Mouse (Mus musculus): ENCODE measurements around the gene Kcnj14. TPM values are rescaled to one million over a fixed set of nuclear protein-coding genes. Genes with fewer than 3 reads are reported as not detected.

Gene Kcnj14
- not detected for polyA plus RNA-seq (2017; shearing (Covaris generic))

DNA sequence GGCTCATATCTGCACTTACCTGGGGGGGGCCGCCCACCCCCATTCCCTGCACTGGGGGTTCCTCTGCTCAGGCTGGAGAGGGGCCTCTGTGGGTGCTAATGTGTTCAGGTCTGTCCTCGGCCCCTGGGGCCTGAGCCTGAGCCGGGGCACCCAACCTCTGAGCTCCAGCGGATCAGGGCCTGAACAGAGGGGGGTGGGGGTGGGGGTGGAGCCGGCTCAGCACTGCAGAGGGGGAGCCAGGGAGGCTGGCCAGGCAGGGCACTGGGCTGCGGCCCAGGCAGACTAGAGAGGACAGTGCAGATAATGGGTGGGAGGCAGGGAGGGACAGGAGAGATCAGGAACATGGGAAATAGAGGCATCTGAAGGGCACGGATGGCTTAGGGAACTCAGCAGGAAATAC lies at the start of gene Kcnj14:
Kcnj14 (minus strand) TSS at position 185 of the 400 bp plus-strand sequence.

DNA sequence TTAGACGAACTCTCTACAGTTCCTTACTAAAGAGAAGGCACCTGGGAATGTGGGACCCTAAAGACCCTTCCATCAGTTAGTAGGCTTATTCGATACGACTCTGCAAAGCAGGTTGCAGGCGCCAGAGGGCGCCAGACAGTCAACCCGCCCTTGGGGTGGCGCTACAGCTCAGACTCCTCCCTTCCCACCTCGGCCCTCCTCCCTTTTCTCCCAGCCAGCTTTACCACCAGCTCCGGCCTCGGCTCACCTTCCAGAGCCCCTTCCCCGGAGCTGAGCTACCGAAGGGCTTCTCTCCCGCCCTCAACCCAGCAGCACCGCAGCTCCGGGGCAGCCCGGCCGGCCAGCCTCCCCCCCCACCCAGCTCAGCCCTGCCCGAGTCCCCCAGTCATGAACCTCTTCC lies 48.0 kb upstream of the Kcnj14 start, which contains the start of gene Kdelr1:
Kdelr1 (plus strand) TSS at position 149 of the 400 bp plus-strand sequence.

DNA sequence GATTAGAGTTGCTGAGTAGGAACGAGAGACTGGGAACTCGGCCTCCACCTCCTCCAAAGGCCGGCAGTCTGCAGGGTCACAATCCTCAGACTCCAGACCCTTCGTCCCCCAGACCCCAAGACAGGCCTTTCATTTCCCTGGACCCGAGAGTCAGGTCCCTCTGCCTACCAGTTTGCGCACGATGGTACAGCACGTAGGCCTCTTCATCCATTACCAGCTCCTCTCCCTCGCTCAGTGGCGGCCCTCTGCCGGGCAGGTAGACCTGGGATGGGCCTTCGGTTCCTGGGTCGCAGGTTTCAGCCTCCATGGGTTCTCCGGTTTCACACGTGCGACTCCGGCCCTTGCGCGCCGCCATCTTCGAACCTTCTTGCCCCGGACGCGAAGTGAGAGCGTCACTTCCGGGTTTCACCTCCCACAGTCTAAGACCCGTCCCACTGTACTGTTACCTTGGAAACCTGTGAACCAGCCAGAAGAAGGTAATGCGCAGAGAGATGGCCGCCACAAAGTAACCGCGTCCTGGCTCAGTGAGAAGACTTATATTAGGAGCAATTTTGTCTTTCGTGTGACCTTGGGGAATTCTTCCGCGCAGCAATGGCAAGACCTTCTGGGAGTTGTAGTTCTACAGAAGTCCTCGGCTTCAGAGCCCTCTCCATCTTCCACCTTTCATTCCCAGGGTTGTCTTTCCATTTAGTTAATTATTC lies 6.0 kb upstream of the Kcnj14 start, which contains the start of gene Grwd1:
Grwd1 (minus strand) TSS at position 518 of the 701 bp plus-strand sequence.

DNA sequence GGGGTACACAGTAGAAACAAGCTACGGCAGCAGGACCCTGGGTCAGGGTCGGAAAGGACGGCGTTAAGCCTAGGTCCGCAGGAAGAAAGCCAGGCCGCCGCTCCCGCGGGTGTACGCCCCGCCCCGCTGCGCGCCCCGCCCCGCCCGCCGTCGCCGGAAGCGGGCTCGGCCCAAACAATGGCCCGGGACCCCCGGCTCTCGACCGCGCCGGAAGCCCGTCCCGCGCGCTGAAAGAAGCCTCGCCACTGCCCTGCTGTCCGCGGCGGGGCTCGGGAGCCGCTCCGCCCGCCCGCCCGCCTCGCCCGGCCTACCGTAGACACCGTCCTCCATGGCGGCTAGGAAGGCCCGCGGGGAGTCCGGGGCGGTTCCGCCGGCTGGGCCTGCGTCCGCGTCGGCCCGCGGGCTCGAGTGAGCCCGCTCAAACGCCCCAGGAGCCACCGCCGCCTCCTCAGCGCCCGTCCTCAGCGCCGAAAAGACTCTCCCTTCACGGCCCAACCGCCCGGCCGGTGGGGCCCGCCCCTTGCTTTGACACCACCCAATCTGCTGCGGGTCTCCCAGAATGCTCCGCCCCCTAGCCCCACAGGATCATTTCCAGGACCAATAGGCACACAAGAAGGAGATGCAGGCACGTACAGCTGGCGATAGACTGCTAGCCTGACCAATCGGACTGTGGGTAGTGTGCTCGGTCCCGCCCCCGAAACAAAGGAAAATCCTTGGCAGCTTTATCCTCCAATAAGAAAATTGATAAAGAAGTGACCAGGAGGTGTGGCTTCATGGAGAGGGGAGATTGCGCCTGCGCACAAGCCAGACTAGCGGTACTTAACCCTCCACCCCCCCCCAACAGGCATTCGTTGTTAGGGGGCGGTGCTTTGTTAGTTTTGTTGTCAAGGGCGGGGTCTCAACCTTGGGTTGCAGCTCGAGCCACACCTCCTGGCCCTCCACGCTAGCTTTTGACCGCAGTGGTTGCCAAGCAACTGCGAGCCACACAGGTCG lies 10.5 kb downstream of the Kcnj14 start, which contains the start of gene Cyth2:
Cyth2 (minus strand) TSS at position 795 of the 993 bp plus-strand sequence.

DNA sequence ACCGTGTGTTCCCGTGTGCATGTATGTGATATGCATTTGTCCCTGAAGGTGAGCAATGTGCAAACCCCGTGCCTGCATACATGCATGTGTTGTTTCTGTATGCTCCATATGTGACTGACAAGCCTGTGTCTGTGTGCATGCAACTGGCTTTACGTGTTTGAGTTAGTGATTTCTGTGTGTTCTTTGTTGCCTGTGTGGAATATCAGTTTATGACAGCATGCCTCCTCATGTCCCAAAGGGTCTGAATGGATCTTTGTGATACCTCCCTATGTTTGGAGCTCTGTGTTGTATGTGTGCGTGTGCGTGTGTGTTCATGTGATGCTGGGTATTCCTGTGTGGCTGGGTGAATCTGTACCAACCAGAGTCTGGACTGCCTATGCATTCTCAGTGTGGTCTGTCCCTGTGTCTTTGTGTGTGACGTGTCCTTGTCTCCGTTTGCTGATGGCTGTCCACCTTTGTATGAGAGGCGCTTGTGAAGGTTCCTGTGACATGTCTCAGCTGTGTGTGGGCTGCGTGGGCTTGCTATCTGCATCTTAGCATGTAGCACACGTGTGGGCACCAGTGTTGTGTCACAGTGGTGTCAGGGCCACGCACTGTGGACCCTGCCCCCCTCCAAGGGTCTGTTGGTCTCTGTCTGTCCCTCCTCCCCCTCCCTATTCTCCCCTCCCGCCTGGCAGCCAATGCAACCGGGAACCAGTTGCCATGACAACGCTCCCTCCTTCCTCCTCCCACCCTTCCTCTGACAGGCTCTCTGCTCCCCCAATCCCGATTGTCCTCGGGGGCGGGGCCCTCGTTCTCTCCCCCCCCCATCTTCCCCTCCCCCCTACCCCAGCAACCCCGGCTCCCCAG lies 39.8 kb downstream of the Kcnj14 start, which contains the start of gene Sult2b1:
Sult2b1 (minus strand) TSS at position 146 of the 849 bp plus-strand sequence.

DNA sequence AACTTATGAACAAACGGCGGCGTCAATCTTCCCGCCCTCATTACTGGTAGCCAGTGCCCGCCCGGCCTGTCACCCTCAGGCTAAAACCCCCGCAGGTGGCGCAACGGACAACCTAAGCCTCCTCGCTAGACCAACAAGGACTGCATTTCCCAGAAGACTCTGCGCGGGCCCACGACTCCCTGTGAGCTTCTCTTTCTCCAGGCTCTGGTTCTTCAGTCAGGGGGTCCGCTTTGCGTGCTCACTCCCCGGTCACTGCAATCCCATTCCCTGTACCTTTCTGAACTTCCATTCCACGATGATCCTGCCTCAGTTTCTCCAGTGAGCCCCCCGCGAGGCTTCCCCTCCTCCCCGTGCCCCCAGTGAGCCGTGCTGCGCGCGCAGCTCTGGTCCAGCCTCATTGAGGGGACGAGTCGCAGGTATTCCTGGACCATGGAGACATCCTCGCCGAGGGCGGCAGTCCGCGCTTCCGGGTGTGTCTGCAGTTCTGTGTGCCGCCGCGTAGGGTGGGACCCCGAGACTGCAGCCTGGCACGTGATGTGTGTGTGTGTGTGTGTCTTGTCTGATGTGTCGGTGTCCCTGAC lies 41.0 kb downstream of the Kcnj14 start, which contains the start of gene Lmtk3:
Lmtk3 (plus strand) TSS at position 228 of the 581 bp plus-strand sequence.

Other genes starting within 250 kb of the Kcnj14 start
- gene Fgf21, start 209.3 kb downstream of the Kcnj14 start, polyA plus RNA-seq (2017; shearing (Covaris generic)): not detected
- not detected for gene Fut1, start 207.5 kb downstream of the Kcnj14 start, polyA plus RNA-seq (2017; shearing (Covaris generic))
- 0.11 TPM for gene Izumo1, start 203.0 kb downstream of the Kcnj14 start, polyA plus RNA-seq (2017; shearing (Covaris generic))
- 1.2 TPM for gene Rasip1, start 197.3 kb downstream of the Kcnj14 start, polyA plus RNA-seq (2017; shearing (Covaris generic))
- 0.72 TPM for gene Mamstr, start 184.8 kb downstream of the Kcnj14 start, polyA plus RNA-seq (2017; shearing (Covaris generic))
- gene Fut2, start 158.4 kb downstream of the Kcnj14 start, polyA plus RNA-seq (2017; shearing (Covaris generic)): 0.17 TPM
- gene Ntn5, start 140.8 kb downstream of the Kcnj14 start, polyA plus RNA-seq (2017; shearing (Covaris generic)): not detected
- 0.33 TPM for gene Sec1, start 130.4 kb downstream of the Kcnj14 start, polyA plus RNA-seq (2017; shearing (Covaris generic))
- gene Car11, start 124.9 kb downstream of the Kcnj14 start, polyA plus RNA-seq (2017; shearing (Covaris generic)): 8.1 TPM
- 12.6 TPM for gene Dbp, start 119.7 kb downstream of the Kcnj14 start, polyA plus RNA-seq (2017; shearing (Covaris generic))
- gene Rpl18, start 109.3 kb downstream of the Kcnj14 start, polyA plus RNA-seq (2017; shearing (Covaris generic)): 1,812 TPM
- gene Sphk2, start 106.8 kb downstream of the Kcnj14 start, polyA plus RNA-seq (2017; shearing (Covaris generic)): 37.7 TPM
- not detected for gene Fam83e, start 103.6 kb downstream of the Kcnj14 start, polyA plus RNA-seq (2017; shearing (Covaris generic))
- gene Spaca4, start 99.0 kb downstream of the Kcnj14 start, polyA plus RNA-seq (2017; shearing (Covaris generic)): not detected
- not detected for gene Lmtk3, start 41.0 kb downstream of the Kcnj14 start, polyA plus RNA-seq (2017; shearing (Covaris generic))
- gene Sult2b1, start 40.1 kb downstream of the Kcnj14 start, polyA plus RNA-seq (2017; shearing (Covaris generic)): 1.6 TPM
- 28.9 TPM for gene Cyth2, start 10.2 kb downstream of the Kcnj14 start, polyA plus RNA-seq (2017; shearing (Covaris generic))
- 42.0 TPM for gene Grwd1, start 6.2 kb upstream of the Kcnj14 start, polyA plus RNA-seq (2017; shearing (Covaris generic))
- gene Kdelr1, start 48.0 kb upstream of the Kcnj14 start, polyA plus RNA-seq (2017; shearing (Covaris generic)): 119 TPM
- gene Grin2d, start 53.6 kb upstream of the Kcnj14 start, polyA plus RNA-seq (2017; shearing (Covaris generic)): not detected
- gene Syngr4, start 71.9 kb upstream of the Kcnj14 start, polyA plus RNA-seq (2017; shearing (Covaris generic)): 0.39 TPM
- gene Tmem143, start 72.2 kb upstream of the Kcnj14 start, polyA plus RNA-seq (2017; shearing (Covaris generic)): 7.9 TPM
- 689 TPM for gene Emp3, start 96.6 kb upstream of the Kcnj14 start, polyA plus RNA-seq (2017; shearing (Covaris generic))
- gene Ccdc114, start 99.3 kb upstream of the Kcnj14 start, polyA plus RNA-seq (2017; shearing (Covaris generic)): 2.2 TPM
- not detected for gene Abcc6, start 205.5 kb upstream of the Kcnj14 start, polyA plus RNA-seq (2017; shearing (Covaris generic))
- gene Nomo1, start 208.9 kb upstream of the Kcnj14 start, polyA plus RNA-seq (2017; shearing (Covaris generic)): 22.0 TPM

Data from activated CD4-positive, CD25-positive, alpha-beta regulatory T cell, adult 9 weeks (primary cell).